Mouse (Mus musculus) neural tube, embryonic 14.5 days (tissue): Measurements from ENCODE around the gene Adcy5. TPM values are rescaled to one million over a fixed set of nuclear protein-coding genes. Genes with fewer than 3 reads are reported as not detected.

Experiments used
- ATAC-seq: fragments of 200-750 bp; cut with Nextera tagmentation; 2 replicates; pipeline ENCODE4 v1.8.0; 2017; ENCODE audit warnings: low read depth, mild to moderate bottlenecking, moderate TSS enrichment, moderate library complexity
- H3K27ac ChIP-seq: fragments of 300-500 bp; sonication (generic); 2 replicates; pipeline ENCODE4 v1.5.1; 2014; ENCODE audit warnings: low read depth, mild to moderate bottlenecking, control low read depth, low read length, moderate library complexity, mixed read lengths
- H3K27me3 ChIP-seq: fragments of 300-500 bp; sonication (generic); 2 replicates; pipeline ENCODE4 v1.6.1; 2014; ENCODE audit warnings: low read length; ENCODE audit not compliant: control insufficient read depth, insufficient read depth
- H3K36me3 ChIP-seq: fragments of 300-500 bp; sonication (generic); 2 replicates; pipeline ENCODE4 v1.6.1; 2014; ENCODE audit warnings: low read length, mixed read lengths; ENCODE audit not compliant: control insufficient read depth, insufficient read depth
- H3K4me1 ChIP-seq: fragments of 300-500 bp; sonication (generic); 2 replicates; pipeline ENCODE4 v1.6.1; 2014; ENCODE audit warnings: low read length; ENCODE audit not compliant: control insufficient read depth, insufficient read depth
- H3K4me2 ChIP-seq: fragments of 300-500 bp; sonication (generic); 2 replicates; pipeline ENCODE4 v1.6.1; 2014; ENCODE audit warnings: mild to moderate bottlenecking, low read depth, low read length, control low read depth
- H3K4me3 ChIP-seq: fragments of 300-500 bp; sonication (generic); 2 replicates; pipeline ENCODE4 v1.5.1; 2014; ENCODE audit warnings: low read depth, low read length, control low read depth, mixed read lengths
- H3K9ac ChIP-seq: fragments of 300-500 bp; sonication (generic); replicated peaks from 2 replicates; pipeline ENCODE4 v1.6.1; 2014; ENCODE audit warnings: low read depth, mild to moderate bottlenecking, control low read depth, low read length, mixed read lengths
- H3K9me3 ChIP-seq: fragments of 300-500 bp; sonication (generic); 2 replicates; pipeline ENCODE4 v1.6.1; 2016; ENCODE audit warnings: low read length; ENCODE audit not compliant: control insufficient read depth
- WGBS: fragments of 180-500 bp; shearing (Covaris S2); extraction: QIAGEN DNeasy Blood & Tissue Kit; methylation state at CpG from one replicate; pipeline ENCODE4 v1.1.7; 2014; 5-methylcytosine and 5-hydroxymethylcytosine counted together
- polyA plus RNA-seq: library from polyadenylated mRNA; unstranded; fragments of >200 nt; fragmentation: Nextera tagmentation; extraction: Ambion mirVana; gene quantifications from 2 replicates; pipeline ENCODE4 v1.2.1, GENCODE M21; 2014

The Adcy5 gene
- polyA plus RNA-seq, 1 experiment from 2014 or later: 8.8 TPM

GRCm38 (mm10) chr16:35190777-35191176 lies 36.1 kb downstream of the Adcy5 start:
- WGBS: 81% methylated on average over 7 of the region's 7 CpGs
- no peak overlapping the region for H3K4me2 ChIP-seq
- no peak for ATAC-seq

GRCm38 (mm10) chr16:35191271-35191670 lies 36.6 kb downstream of the Adcy5 start:
- H3K27ac ChIP-seq: no peak overlapping the region
- ATAC-seq: no peak
- no peak overlapping the region for H3K9ac ChIP-seq
- 73% methylated on average over 7 of the region's 7 CpGs for WGBS
- peaks cover 3% of the 10 kb centered on the region; the same call in 1 of the 2 replicates for H3K4me1 ChIP-seq
- H3K36me3 ChIP-seq: no peaks in the 10 kb centered on the region
- H3K4me3 ChIP-seq: no peak overlapping the region
- H3K4me2 ChIP-seq: no peak overlapping the region
- no peaks in the 10 kb centered on the region for H3K27me3 ChIP-seq
- H3K9me3 ChIP-seq: no peaks in the 10 kb centered on the region

More at GRCm38 (mm10) chr16:35190777-35191176, 36.1 kb downstream of the Adcy5 start:
- H3K36me3 ChIP-seq: no peaks in the 10 kb centered on the region
- H3K9me3 ChIP-seq: no peaks in the 10 kb centered on the region
- H3K9ac ChIP-seq: no peak overlapping the region
- H3K27me3 ChIP-seq: no peaks in the 10 kb centered on the region
- H3K27ac ChIP-seq: no peak overlapping the region
- peaks cover 3% of the 10 kb centered on the region; the same call in 1 of the 2 replicates for H3K4me1 ChIP-seq
- no peak overlapping the region for H3K4me3 ChIP-seq

GRCm38 (mm10) chr16:35192471-35192870 lies 37.8 kb downstream of the Adcy5 start:
- no peak overlapping the region for H3K27ac ChIP-seq
- H3K4me1 ChIP-seq: peaks cover 3% of the 10 kb centered on the region; the same call in 1 of the 2 replicates
- no peak overlapping the region for H3K9ac ChIP-seq
- no peaks in the 10 kb centered on the region for H3K36me3 ChIP-seq
- no peak overlapping the region for H3K4me3 ChIP-seq
- ATAC-seq: no peak
- WGBS: 74% methylated on average over 4 of the region's 4 CpGs
- H3K4me2 ChIP-seq: no peak overlapping the region
- no peaks in the 10 kb centered on the region for H3K27me3 ChIP-seq
- H3K9me3 ChIP-seq: no peaks in the 10 kb centered on the region

- H3K4me3 ChIP-seq: no peak overlapping the region
- no peak overlapping the region for H3K9ac ChIP-seq
- H3K9me3 ChIP-seq: no peaks in the 10 kb centered on the region
- 52% methylated on average over 3 of the region's 3 CpGs for WGBS
- no peak overlapping the region for H3K27ac ChIP-seq
- H3K4me1 ChIP-seq: peaks cover 3% of the 10 kb centered on the region; the same call in 1 of the 2 replicates
- no peaks in the 10 kb centered on the region for H3K27me3 ChIP-seq
- no peaks in the 10 kb centered on the region for H3K36me3 ChIP-seq
- no peak for ATAC-seq
- H3K4me2 ChIP-seq: no peak overlapping the region
These were observed 38.7 kb downstream of the Adcy5 start for GRCm38 (mm10) chr16:35193357-35193756.

GRCm38 (mm10) chr16:35199721-35200431 lies 45.2 kb downstream of the Adcy5 start:
- Histone ChIP-seq H3K4me1 (peaks cover under 1% of the 10 kb centered on the region), H3K4me3 (no peak overlapping the region), H3K9ac (no peak overlapping the region), H3K4me2 (no peak overlapping the region), H3K27ac (no peak overlapping the region), H3K9me3 (no peaks in the 10 kb centered on the region), H3K27me3 (no peaks in the 10 kb centered on the region), H3K36me3 (no peaks in the 10 kb centered on the region)
- no peak for ATAC-seq
- 81% methylated on average over 6 of the region's 6 CpGs for WGBS

- Histone ChIP-seq H3K4me2 (no peak overlapping the region), H3K36me3 (no peaks in the 10 kb centered on the region), H3K9me3 (no peaks in the 10 kb centered on the region), H3K27ac (no peak overlapping the region), H3K9ac (no peak overlapping the region), H3K4me1 (peaks cover 7% of the 10 kb centered on the region), H3K27me3 (no peaks in the 10 kb centered on the region), H3K4me3 (no peak overlapping the region)
- 69% methylated on average over 9 of the region's 9 CpGs for WGBS
- ATAC-seq: no peak
These were observed 45.9 kb downstream of the Adcy5 start for GRCm38 (mm10) chr16:35200432-35201142.

GRCm38 (mm10) chr16:35201281-35201680 lies 46.6 kb downstream of the Adcy5 start:
- Histone ChIP-seq H3K27me3 (no peaks in the 10 kb centered on the region), H3K36me3 (no peaks in the 10 kb centered on the region), H3K4me1 (peaks cover 12% of the 10 kb centered on the region), H3K4me3 (no peak overlapping the region), H3K9ac (no peak overlapping the region), H3K4me2 (no peak overlapping the region), H3K9me3 (no peaks in the 10 kb centered on the region), H3K27ac (no peak overlapping the region)
- ATAC-seq: no peak
- WGBS: 77% methylated on average over 5 of the region's 5 CpGs

GRCm38 (mm10) chr16:35203511-35203910 lies 48.8 kb downstream of the Adcy5 start:
- no peak for ATAC-seq
- 87% methylated on average over 1 of the region's 1 CpGs for WGBS
- H3K4me2 ChIP-seq: no peak overlapping the region
- H3K27me3 ChIP-seq: no peaks in the 10 kb centered on the region
- no peak overlapping the region for H3K9ac ChIP-seq
- H3K27ac ChIP-seq: no peak overlapping the region
- no peak overlapping the region for H3K4me3 ChIP-seq
- peaks cover 12% of the 10 kb centered on the region for H3K4me1 ChIP-seq
- H3K36me3 ChIP-seq: no peaks in the 10 kb centered on the region
- H3K9me3 ChIP-seq: no peaks in the 10 kb centered on the region

- WGBS: 52% methylated on average over 5 of the region's 5 CpGs
- no peaks in the 10 kb centered on the region for H3K36me3 ChIP-seq
- H3K4me2 ChIP-seq: no peak overlapping the region
- peak overlapping the region; percentile 44; the same call in 1 of the 2 replicates for H3K27ac ChIP-seq
- ATAC-seq: peak; percentile 80
- no peaks in the 10 kb centered on the region for H3K9me3 ChIP-seq
- H3K27me3 ChIP-seq: no peaks in the 10 kb centered on the region
- no peak overlapping the region for H3K9ac ChIP-seq
- H3K4me3 ChIP-seq: no peak overlapping the region
- peaks cover 12% of the 10 kb centered on the region for H3K4me1 ChIP-seq
These were observed 51.0 kb downstream of the Adcy5 start for GRCm38 (mm10) chr16:35205681-35206080.
